Mouse (Mus musculus): ENCODE measurements around the gene A630095N17Rik.

Gene A630095N17Rik

GRCm38 (mm10) chr1:75179334-75180104 is 52.4 kb downstream of the A630095N17Rik start:
- no peak for DNase-seq (ENCODE audit: low spot score in 2 of 2)
